Mouse (Mus musculus) embryo, embryonic 10 days (tissue): ENCODE results near the gene Tbc1d16.

Experiments
- DNase-seq: peaks from one replicate; pipeline ENCODE4 v3.0.0-alpha.2; 2015; ENCODE audit warnings: low spot score

The Tbc1d16 gene

DNA sequence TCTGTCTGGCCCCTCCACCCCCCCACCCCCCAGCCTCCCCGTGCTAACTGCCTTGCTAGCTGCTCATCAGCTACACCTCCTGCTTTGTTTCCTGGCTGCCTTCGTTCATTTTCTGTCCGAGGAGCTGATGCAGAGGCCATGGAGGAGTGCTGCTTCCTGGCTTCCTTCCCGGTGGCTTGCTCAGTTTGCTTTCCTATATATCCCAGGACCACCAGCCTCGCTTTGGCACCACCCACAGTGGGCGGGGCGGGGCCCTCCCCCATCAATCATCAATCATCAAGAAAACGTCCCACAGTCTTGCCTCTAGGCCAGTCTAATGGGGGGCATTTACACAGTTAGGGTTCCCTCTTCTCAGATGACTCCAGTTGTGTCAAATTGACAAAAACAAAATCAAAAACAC lies 8.1 kb upstream of the Tbc1d16 start:
- DNase-seq, result peak; percentile 34

DNA sequence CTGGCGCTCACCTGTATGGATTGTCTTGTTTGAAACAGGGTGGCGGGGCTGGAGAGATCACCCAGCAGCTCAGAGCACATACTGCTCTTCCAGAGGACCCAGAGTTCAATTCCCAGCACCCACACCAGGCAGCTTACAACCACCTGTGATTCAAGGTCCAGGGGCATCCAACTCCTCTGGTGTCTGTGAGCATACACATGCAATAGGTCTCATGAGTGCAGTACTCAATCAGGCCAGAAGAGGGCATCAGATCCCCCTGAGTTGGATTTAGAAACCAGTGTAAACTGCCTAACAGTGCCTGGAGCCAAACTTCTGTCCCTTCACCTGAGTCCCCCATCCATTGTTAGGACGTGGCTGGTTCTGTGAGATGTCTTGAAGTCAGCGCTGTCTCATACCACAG lies 7.3 kb upstream of the Tbc1d16 start:
- DNase-seq, result peak; percentile 71

DNA sequence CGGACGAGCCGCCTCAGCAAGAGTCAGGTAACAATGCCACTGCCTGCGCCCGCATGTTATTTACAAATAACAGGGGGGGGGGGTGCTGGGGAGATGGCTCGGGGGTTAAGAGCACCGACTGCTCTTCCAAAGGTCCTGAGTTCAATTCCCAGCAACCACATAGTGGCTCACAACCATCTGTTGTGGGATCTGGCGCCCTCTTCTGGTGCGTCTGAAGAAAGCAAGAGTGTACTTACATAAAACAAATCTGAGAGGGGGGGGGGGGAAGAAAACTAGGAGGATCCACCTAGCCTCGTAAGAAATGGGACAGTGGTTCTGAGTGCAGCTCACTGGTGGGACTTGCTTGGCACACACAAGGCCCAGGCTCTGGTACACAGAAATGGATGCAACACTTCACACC lies 6.5 kb upstream of the Tbc1d16 start:
- DNase-seq, result no peak

DNA sequence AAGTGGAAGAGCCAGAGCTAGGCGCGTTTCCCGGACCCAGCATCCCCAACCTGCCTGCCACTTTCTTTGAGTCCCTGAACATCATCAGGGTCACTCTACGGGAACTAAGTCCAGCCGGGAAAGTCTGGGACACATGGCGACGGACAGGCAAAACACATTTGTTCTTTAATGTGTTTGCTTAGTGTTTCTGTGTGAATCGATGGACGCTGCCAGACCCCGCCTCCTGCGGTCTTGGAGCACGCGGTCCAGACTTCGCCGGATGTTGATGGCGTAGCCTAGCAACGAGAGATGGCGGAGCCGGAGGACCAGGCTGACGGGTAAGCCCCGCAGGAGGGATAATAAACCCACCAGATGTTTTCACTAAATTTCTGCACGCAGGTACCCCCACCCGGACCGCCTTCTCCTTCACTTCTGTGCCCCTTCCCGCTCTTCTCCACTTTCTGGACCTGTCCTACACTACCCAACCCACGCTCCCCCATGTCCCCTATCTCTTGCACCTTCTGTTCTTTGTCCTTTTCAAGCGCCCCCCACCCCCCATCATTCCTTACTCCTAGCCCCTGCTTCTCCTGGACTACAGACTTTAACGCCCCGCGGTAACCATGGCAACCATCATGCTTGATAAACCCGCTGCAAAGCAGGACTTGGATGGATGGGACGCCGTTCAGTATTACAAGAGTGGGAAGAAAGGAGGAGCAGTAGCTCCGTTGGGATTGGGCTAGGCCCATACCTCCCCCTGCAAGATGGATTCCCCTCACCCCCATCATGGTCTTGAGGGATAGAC lies 737 bp upstream of the Tbc1d16 start:
- DNase-seq, result peak; percentile 94

GRCm38 (mm10) chr11:119227591-119227990 lies 708 bp downstream of the Tbc1d16 start:
- DNase-seq, result no peak

- no peak for DNase-seq
Observed at GRCm38 (mm10) chr11:119225634-119226033, 2.7 kb downstream of the Tbc1d16 start.

- no peak for DNase-seq
Observed at GRCm38 (mm10) chr11:119224926-119225325, 3.4 kb downstream of the Tbc1d16 start.

GRCm38 (mm10) chr11:119223124-119223890 lies 5.0 kb downstream of the Tbc1d16 start:
- DNase-seq, result no peak

GRCm38 (mm10) chr11:119221812-119222510 lies 6.3 kb downstream of the Tbc1d16 start:
- no peak for DNase-seq

DNA sequence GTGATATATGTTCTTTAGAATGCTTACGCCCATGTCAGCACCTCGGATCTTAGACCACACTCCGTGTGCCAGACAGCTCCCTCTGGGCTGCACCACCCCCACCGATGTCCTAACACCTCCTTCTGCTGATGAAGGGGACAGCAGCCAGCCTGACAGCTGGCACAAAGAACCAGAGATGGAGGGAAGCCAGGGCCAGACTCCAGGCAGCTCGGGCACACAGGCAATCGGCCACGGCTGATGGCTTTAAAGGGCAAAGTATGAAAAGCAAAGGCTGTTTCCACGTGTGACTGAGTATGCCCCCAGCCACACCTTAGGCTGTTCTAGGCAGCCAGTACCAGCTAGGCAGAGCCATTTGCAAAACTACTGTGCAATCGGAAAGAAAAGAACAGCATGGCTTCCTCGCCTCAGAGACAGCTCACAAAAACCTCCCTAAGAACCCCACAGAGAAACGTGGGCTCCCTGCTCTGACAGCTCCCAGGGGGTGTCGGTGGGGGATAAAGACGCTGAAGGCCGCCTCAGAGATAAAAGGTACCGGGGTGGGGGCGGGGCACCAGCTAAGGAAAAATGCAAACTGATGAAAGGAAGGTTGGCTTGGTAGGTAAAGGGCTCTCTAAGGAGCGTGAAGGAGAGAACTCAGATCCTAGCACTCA lies 8.4 kb downstream of the Tbc1d16 start:
- DNase-seq, result no peak

DNA sequence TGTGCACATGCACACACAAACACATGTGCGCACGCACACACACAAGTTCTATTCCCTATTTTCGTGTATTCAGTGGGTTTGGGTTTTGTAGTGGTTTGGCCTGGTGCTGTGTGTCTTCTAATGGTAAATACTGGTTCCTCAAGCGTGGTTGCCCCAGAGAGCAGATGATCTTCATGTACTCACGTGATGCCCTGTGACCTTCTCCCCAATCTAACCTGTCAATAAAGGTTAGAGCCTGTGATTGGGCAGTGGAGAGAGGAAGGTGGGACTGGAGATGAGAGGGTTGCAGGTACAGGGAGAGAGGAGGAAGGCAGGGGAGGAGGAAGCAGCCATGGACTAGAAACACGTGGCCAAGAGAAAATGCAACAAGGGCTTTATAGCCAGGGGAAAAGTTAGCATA lies 10.4 kb downstream of the Tbc1d16 start:
- DNase-seq, result no peak

DNA sequence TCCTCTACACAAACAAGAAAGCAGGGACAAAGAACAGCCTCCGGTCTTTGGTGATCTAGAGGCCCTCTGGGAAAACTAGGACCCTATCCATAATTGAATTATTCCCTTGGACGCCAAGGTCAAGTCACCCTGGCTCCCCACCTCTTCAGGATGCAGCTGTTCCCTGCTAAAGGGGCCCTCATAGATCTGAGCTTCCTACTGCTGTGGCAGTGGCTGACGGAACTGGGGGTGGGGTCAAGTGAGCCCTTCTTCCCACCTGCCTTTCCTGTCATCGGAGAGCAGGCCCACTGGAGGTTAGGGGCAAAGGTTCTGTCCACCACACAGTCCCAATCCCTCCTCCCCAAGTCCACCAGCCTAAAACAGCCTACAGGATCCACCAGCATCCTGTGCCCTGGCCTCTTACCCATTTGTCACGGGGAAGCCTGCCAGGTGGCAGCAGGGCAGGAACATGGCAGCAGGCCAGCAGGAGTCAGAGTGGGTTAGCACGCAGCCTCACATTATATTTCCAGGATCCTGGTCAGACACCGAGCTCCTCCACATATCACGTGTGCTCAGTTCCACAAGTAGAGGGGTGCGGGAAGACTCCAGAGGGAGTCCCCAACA lies 12.3 kb downstream of the Tbc1d16 start:
- peak; percentile 27 for DNase-seq

DNA sequence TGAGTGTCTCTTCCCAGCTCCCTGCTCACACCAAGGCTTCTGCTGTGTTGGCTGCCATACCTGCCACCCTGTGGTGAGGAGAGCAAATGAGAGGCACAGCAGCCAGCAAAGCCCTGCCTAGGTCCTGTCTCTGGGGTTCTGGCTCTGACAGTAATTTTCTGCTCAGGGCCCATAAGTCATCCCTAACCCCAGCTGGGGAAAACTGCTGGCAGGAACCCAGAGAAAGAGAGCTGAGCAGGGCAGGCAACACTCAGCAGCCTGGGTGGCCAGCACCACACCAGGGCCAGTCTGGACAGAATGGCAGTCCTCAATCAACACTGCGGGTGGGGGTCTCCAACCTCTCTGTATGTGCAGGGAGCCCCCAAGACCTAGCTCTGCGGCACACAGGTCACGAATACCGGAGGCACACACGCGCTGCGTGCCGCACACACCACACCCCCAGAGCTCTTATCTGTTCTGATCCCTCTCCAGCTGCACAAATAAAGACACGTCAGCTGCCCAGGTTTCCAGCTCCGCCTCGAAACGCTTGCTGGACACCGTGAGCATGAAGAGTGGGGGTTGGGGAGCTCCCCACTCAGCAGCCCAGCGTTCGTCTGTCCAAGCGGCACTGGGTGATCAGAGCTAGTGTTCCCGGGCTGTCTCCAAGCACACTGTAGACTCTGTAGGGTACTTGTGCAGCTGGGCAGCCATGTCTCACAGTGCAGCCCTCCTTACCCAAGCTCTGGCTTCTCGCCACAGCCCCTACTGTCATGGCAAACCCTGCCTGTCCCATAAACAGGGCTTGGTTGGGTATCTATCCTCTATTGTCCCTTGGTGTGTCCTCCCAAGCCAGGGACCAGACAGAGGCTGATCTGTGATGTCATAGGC lies 13.0 kb downstream of the Tbc1d16 start:
- peak; percentile 75 for DNase-seq

DNA sequence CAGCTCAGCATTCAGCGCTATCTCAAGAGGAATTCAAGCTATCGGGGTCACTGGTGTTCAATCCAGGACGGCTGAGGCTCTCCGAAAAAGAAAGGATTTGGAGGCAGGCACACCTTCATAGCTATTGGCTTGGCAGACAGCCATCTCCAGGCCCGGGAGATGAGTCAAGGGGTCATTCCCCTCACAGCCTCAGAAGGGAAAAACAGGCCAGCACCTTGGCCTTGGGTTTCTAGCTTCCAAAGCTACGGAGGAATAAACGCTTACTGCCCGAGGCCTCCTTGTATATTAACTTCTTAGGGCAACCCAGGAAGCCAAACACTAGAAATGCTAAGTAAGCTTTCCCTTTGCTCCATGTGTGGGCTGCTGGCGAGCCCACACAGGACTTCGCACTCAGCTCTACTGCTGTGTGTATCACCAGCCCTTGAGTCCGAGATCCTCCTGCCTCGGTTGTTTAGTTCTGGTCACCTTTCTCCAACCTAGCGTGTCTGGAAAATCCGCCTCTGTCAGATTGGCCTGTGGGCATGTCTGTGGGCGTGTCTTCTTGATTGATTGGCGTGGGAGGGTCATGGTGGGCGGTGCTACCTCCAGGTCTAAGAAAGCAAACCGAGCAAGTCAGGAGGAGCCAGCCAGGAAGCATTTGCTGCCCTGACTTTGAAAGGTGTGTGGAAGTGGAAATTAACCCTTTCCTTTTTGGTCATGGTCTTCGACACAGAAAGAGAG lies 15.0 kb downstream of the Tbc1d16 start:
- peak; percentile 56 for DNase-seq

DNA sequence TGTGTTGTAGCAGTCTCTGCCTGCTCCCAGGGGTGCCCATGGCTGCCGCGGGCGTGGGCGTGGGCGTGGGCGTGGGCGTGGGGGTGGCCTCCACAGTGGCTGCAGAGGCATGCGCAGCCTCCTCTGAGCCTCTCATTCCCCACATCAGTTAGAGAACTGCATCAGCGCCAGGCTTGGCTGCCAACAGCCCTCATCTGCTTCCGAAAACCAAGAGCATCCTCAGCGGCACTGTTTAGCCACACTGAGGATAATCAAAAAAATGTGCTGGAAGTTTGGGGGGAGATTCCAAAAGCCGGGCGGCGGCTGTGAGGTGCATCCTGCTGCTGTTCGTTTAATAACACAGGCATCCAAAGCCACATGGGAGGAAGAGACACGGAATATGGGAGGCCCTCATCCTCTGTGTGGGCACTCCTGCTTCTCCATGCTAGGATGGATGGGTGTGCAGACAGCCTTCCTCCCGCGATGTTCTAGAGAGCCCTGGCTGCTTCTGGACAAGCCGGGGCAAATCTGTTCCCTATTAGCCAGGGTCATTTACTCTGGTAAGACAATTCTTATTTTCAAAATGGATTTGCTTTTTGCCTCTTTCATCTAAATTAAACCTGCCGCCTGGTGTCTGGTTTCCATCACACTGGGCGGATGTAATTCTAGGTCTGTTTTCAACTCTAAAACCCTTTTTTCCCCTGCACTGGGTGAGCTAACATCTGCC lies 16.5 kb downstream of the Tbc1d16 start:
- DNase-seq, result peak; percentile 55

DNA sequence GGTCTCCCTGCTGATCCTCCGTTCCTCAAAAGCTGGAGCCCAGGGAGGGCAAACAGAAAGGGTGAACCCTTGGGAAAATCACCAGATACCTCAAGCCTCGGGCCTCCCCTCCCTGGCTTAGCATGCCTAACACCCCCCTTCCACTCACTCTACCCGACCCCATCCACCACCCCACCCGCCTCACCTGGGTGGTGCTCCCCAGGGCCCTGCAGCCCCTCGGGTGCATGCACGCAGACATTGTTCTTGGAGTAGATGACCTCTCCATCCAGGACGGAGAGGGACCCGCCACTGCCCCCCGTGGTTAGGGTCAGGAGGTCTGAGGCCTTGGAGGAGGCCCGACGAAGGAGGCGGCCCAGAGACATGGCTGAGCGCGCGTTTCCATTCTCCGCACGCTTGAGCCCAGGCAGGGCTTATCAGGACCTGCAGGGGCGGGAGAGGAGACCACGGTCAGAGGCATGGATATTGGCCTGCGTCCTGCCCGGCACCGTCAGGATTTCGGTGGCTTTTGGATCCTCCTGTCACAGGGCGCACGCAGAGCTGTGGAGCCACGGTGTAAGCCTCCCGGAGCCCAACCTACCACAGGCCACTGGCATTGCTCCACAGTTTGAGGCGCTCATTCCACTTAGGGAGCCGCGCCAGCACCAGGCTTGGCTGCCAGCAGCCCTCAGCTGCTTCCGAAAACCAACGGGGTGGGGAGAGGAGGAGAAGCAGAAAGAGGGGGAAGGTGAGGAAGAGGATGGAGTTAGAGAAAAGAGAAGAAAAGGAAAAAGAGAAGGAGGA lies 17.8 kb downstream of the Tbc1d16 start:
- DNase-seq, result no peak

DNA sequence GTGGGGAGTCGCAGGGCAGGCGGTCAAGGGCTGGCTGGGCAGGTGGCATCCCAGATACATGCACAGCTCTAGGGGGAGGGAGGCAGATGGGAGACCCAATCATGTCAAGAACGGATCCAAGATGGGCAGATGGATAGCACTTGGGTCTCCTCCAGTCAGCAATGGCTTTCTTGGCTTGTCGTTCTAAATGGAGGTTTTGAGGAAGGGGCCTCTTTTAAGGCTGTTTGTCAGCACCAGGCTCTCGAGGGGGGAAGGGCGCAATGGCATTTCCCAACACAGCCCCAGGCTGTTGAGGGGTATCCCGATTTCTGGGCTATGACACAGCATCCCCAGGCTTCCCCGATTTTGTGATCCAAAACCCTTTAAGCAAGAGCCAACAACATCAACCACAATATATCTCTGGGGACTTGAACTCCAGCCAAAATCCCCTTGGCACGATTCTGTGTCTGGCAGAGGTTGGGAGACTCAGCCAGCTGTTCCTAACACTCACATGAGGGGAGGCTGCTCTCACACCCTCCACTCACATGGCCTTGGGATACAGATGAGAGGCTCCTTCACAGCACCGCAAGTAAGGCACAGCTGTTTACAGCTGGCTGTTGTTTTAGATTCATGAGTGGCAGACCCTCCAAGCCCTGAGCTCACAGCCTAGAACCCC lies 18.8 kb downstream of the Tbc1d16 start:
- no peak for DNase-seq

DNA sequence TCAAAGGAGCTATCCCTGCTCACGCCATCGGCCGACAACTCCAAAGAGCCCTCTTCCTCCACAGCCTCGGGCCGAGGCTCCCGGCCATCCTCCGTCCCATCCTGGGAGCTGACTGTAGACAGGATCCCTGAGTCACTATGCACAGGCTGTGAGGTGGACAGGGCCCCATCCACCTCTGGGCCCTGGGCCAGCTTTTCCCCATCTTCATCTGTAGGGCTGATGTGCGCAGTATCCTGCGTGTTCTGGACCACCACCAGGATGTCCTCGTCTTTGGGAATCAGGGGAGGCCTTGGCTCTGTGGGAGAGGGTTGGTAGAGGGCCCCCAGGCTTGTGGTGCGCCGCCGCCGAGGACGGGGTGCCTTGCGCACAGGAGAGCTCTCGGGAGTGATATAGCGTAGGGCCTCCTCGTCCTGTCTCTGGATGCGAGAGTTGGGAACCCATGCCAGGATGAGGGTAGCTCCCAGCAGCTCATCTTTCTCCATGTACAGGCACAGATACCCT lies 19.4 kb downstream of the Tbc1d16 start:
- no peak for DNase-seq
